Mouse (Mus musculus) hindbrain, embryonic 14.5 days (tissue): Measurements from ENCODE around the gene Atg7. TPM values are rescaled to one million over a fixed set of nuclear protein-coding genes. Genes with fewer than 3 reads are reported as not detected.

Source experiments
- ATAC-seq: fragments of 200-750 bp; cut with Nextera tagmentation; 2 replicates; pipeline ENCODE4 v1.8.0; 2017; ENCODE audit warnings: moderate number of reproducible peaks, mild to moderate bottlenecking, moderate TSS enrichment, moderate library complexity; ENCODE audit not compliant: low FRiP score
- DNase-seq: peaks from one replicate; pipeline ENCODE4 v3.0.0-alpha.2; 2015; ENCODE audit warnings: low spot score
- H3K27ac ChIP-seq: fragments of 300-500 bp; sonication (generic); 2 replicates; pipeline ENCODE4 v1.5.1; 2014; ENCODE audit warnings: mild to moderate bottlenecking, moderate library complexity
- H3K27me3 ChIP-seq: fragments of 300-500 bp; sonication (generic); 2 replicates; pipeline ENCODE4 v1.6.1; 2014; ENCODE audit warnings: mild to moderate bottlenecking, low read length, mixed read lengths; ENCODE audit not compliant: control insufficient read depth, insufficient read depth
- H3K36me3 ChIP-seq: fragments of 300-500 bp; sonication (generic); replicated peaks from 2 replicates; pipeline ENCODE4 v1.6.1; 2014; ENCODE audit not compliant: control insufficient read depth, insufficient read depth
- H3K4me1 ChIP-seq: fragments of 300-500 bp; sonication (generic); replicated peaks from 2 replicates; pipeline ENCODE4 v1.6.1; 2014; ENCODE audit warnings: antibody characterized with exemption, low read length, mixed read lengths; ENCODE audit not compliant: control insufficient read depth, insufficient read depth
- H3K4me2 ChIP-seq: fragments of 300-500 bp; sonication (generic); replicated peaks from 2 replicates; pipeline ENCODE4 v1.6.1; 2014; ENCODE audit warnings: mild to moderate bottlenecking, moderate library complexity
- H3K4me3 ChIP-seq: fragments of 300-500 bp; sonication (generic); replicated peaks from 2 replicates; pipeline ENCODE4 v1.5.1; 2014; ENCODE audit warnings: mild to moderate bottlenecking, low read length
- H3K9ac ChIP-seq: fragments of 300-500 bp; sonication (generic); 2 replicates; pipeline ENCODE4 v1.6.1; 2014
- H3K9me3 ChIP-seq: fragments of 300-500 bp; sonication (generic); 2 replicates; pipeline ENCODE4 v1.6.1; 2016; ENCODE audit warnings: low read length; ENCODE audit not compliant: control insufficient read depth
- WGBS: fragments of 180-500 bp; shearing (Covaris S2); extraction: QIAGEN DNeasy Blood & Tissue Kit; methylation state at CpG from one replicate; pipeline ENCODE4 v1.1.7; 2014; 5-methylcytosine and 5-hydroxymethylcytosine counted together
- polyA plus RNA-seq: library from polyadenylated mRNA; unstranded; fragments of >200 nt; fragmentation: Nextera tagmentation; extraction: Ambion mirVana; gene quantifications from 2 replicates; pipeline ENCODE4 v1.2.1, GENCODE M21; 2014

Gene Atg7
- polyA plus RNA-seq, 1 experiment from 2014 or later = 18.9 TPM

GRCm38 (mm10) chr6:114856501-114856900 lies 213.6 kb downstream of the Atg7 start:
- no peak for ATAC-seq

DNA sequence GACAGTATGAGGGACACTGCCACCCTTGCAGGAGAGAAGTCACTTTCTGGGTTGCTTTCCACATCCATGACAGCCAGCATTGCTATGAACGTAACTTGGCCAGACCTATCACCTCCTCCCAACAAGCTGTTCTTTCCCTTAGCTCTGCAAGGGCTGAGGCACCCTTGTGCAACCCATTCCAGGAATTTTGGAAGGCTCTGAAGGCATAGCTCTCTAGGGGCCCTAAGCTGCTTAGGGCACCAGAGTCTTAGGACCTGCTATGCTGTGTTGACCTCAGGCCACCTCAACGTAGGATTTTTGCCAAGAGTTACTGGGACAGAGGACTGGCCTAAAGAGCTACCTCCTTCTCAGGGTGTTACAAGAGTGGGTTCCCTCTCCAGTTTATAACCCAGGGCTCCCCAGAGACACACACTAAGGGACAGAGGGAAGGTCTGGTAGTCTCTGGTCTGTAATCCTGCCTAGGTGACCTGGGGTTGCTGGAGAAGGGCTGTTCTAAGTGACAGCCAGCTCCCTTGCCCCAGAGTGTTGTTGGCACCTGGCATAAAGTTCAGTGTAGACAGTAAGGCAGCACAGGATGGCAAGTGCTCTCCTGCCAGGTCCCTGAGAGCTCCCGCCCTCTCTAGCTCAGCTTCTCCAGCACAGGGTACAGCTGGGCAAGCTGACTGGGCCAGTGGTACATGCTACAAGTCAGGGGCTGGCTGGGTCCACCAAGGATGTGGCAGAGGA lies 215.3 kb downstream of the Atg7 start:
- no peak for DNase-seq
- H3K4me1 ChIP-seq = peaks cover 12% of the 10 kb centered on the region; the same call in 1 of the 2 replicates
- H3K9ac ChIP-seq = no peak overlapping the region
- 93% methylated on average over 3 of the region's 3 CpGs for WGBS
- H3K9me3 ChIP-seq = no peaks in the 10 kb centered on the region
- no peak for ATAC-seq
- peaks cover 27% of the 10 kb centered on the region for H3K36me3 ChIP-seq
- no peak overlapping the region for H3K4me2 ChIP-seq
- no peak overlapping the region for H3K4me3 ChIP-seq
- no peak overlapping the region for H3K27ac ChIP-seq
- H3K27me3 ChIP-seq = no peaks in the 10 kb centered on the region

More at GRCm38 (mm10) chr6:114856501-114856900, 213.6 kb downstream of the Atg7 start:
- Histone ChIP-seq H3K4me2 (no peak overlapping the region), H3K9me3 (no peaks in the 10 kb centered on the region), H3K9ac (no peak overlapping the region), H3K4me1 (peaks cover 24% of the 10 kb centered on the region), H3K4me3 (no peak overlapping the region), H3K27ac (no peak overlapping the region), H3K36me3 (peaks cover 12% of the 10 kb centered on the region; the same call in 1 of the 2 replicates), H3K27me3 (no peaks in the 10 kb centered on the region)
- no peak for DNase-seq
- WGBS = 81% methylated on average over 4 of the region's 4 CpGs

DNA sequence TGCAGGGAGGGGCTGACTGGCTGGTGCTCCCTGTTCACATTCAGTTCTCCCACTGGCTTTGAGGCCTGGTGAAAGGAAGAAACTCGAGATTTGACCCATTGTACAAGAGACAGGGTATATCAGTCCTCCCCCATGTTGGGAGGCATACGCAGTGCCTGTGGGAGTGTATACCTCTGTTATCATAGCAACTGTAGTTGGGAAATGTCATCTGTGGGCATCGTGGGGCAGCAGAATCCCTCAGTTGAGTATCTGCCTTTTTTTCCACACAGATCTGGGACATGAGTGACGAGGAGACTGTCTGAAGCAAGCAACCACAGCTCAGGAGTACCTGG lies 215.8 kb downstream of the Atg7 start:
- no peaks in the 10 kb centered on the region for H3K9me3 ChIP-seq
- ATAC-seq (no peak), DNase-seq (no peak)
- peaks cover 32% of the 10 kb centered on the region for H3K36me3 ChIP-seq
- peaks cover 12% of the 10 kb centered on the region; the same call in 1 of the 2 replicates for H3K4me1 ChIP-seq
- H3K27me3 ChIP-seq = no peaks in the 10 kb centered on the region
- no peak overlapping the region for H3K27ac ChIP-seq
- H3K4me3 ChIP-seq = no peak overlapping the region
- 83% methylated on average over 4 of the region's 4 CpGs for WGBS
- H3K9ac ChIP-seq = no peak overlapping the region
- H3K4me2 ChIP-seq = no peak overlapping the region

DNA sequence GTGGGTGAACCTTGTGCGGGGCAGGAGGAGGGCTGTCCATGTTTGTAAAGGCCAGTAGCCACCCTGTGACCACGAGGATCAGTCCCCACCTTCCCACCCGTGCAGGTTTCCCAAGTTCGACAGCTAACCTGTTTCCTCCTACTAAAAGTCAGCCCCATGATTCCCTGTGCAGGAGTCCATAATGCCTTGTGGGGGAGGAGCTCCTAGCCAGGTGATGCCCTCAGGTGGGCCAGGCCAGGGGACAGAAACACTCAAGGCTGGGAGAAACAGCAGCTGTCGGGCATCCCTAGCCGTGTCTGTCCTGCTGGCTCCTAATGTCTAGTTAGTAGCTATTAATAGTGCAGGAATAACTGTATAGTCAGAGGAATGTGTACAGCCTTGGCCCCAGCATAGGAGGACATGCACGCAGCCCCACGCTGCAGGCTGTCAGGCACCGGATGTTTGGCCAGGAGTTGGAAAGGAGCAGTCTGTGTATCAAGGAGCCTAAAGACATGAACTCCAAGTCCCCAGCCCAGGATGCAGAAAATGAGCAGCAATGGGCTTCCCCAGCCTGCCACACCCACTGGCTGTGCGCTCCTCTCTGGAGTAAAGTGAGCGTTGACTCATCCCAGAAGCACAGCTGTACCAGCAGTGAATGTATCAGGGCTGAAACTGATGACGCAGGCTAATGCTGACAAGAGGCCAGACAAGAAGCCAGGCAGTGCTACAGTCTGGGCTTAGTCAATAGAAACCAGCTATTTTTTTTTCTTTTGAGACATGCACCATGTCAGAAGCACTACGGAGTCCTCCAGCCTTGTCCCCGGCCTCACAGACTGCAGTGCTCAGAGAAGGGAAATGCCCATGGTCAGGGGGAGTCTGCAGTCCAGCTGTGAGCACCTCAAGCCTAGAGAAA lies 218.0 kb downstream of the Atg7 start:
- WGBS = 83% methylated on average over 14 of the region's 14 CpGs
- 0 out of 2 replicates have a peak overlapping the region, but pooled peaks have one; percentile 11 for H3K9ac ChIP-seq
- peaks cover 6% of the 10 kb centered on the region; the same call in 1 of the 2 replicates for H3K4me1 ChIP-seq
- no peak for ATAC-seq
- no peaks in the 10 kb centered on the region for H3K9me3 ChIP-seq
- H3K27ac ChIP-seq = peak overlapping the region; percentile 15; the same call in 1 of the 2 replicates
- H3K4me2 ChIP-seq = no peak overlapping the region
- no peak for DNase-seq
- no peak overlapping the region for H3K4me3 ChIP-seq
- H3K27me3 ChIP-seq = no peaks in the 10 kb centered on the region
- H3K36me3 ChIP-seq = peaks cover 33% of the 10 kb centered on the region

DNA sequence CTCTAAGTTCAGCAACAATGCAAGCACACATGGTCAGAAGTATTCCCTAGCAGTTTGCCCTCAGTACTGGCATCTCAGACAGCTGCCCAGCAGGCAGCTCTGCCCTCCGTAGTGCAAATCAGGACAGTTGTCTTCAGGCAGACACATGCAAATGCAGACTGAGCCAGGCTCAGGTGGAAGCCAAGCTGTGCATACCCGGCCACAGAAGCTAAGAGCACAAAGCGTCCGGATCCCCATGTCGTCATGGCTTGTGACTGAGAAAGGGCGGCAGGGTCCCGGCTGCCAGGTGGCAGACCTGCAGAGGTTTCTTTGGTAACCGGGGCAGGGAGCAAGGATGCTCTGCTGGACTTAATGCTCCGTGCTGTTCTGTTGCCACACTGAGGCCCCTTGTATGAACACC lies 218.7 kb downstream of the Atg7 start:
- 0 out of 2 replicates have a peak overlapping the region, but pooled peaks have one; percentile 11 for H3K9ac ChIP-seq

DNA sequence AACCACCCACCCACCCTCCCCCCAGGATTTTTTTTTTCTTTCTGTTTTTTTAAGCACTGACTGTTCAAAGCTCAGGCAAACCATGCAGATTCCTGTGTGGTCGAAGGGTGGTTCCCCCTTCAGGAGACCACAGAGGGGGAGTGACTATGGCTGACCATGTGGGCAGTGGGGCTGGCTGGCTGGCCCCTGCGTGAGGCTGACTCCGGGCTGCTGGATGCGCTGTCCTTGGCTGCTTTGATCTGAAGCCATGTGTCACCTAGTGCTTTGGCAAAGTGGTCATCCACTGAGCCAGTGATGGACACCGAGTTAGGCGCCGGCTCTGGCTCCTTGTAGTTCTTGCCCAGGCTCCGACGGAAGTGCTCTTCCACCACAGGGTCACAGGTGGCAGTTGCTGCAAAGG lies 219.1 kb downstream of the Atg7 start:
- H3K9me3 ChIP-seq = no peaks in the 10 kb centered on the region
- H3K36me3 ChIP-seq = peaks cover 33% of the 10 kb centered on the region
- H3K4me2 ChIP-seq = no peak overlapping the region
- H3K27me3 ChIP-seq = no peaks in the 10 kb centered on the region
- WGBS = 83% methylated on average over 9 of the region's 9 CpGs
- H3K4me3 ChIP-seq = no peak overlapping the region
- no peak for DNase-seq
- H3K27ac ChIP-seq = no peak overlapping the region
- ATAC-seq = no peak
- no peak overlapping the region for H3K9ac ChIP-seq
- H3K4me1 ChIP-seq = peaks cover 6% of the 10 kb centered on the region; the same call in 1 of the 2 replicates

More for the DNA sequence above, 218.7 kb downstream of the Atg7 start:
- no peaks in the 10 kb centered on the region for H3K27me3 ChIP-seq
- H3K4me1 ChIP-seq = peaks cover 6% of the 10 kb centered on the region; the same call in 1 of the 2 replicates
- no peak overlapping the region for H3K4me3 ChIP-seq
- DNase-seq = no peak
- no peak for ATAC-seq
- H3K4me2 ChIP-seq = no peak overlapping the region
- peaks cover 33% of the 10 kb centered on the region for H3K36me3 ChIP-seq
- 0 out of 2 replicates have a peak overlapping the region, but pooled peaks have one; percentile 15 for H3K27ac ChIP-seq
- no peaks in the 10 kb centered on the region for H3K9me3 ChIP-seq
- WGBS = 44% methylated on average over 9 of the region's 9 CpGs

DNA sequence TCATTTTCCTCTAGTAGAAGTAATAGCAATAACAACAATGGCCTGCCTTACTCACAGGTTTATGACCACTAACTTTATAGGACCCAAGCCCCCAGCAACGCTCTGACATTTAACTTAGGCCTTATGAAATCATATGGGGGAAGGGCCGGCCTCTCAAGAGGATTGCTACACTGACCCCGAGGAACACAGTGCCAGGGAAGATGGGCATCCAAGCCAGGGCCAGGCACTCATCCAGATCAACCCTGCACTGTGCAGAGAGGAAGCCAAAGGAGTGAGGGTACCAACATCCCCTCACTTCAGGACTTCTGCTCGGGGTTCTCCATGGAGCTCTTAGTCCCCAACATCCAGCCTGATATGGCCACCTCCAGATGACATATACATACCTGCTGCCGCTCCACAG lies 220.6 kb downstream of the Atg7 start:
- H3K27ac ChIP-seq = no peak overlapping the region
- H3K4me1 ChIP-seq = peaks cover 6% of the 10 kb centered on the region; the same call in 1 of the 2 replicates
- H3K27me3 ChIP-seq = no peaks in the 10 kb centered on the region
- H3K4me2 ChIP-seq = no peak overlapping the region
- DNase-seq = no peak
- ATAC-seq = no peak
- H3K4me3 ChIP-seq = no peak overlapping the region
- H3K9ac ChIP-seq = no peak overlapping the region
- peaks cover 33% of the 10 kb centered on the region for H3K36me3 ChIP-seq
- no peaks in the 10 kb centered on the region for H3K9me3 ChIP-seq
- 93% methylated on average over 5 of the region's 5 CpGs for WGBS

DNA sequence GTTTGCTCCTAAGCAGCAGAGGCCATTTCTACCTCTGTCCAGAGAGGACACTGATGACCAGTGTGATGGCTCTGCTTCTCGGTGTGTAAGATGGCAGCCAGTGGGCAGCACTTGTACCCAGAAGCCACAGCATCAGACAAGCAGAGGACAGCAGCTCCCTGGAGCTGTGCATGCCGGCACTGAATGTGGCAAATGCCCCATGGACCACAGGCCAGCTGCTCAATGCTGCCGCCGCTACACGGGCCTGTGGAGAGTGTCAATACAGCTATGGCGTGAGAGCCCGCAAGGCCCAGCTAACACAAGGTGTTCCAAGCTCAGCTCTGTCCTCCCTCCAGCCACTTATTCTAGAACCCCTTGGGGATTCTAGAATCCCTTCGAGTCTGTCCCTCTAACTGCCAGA lies 221.5 kb downstream of the Atg7 start:
- Histone ChIP-seq H3K27me3 (no peaks in the 10 kb centered on the region), H3K4me2 (no peak overlapping the region), H3K27ac (no peak overlapping the region), H3K9ac (no peak overlapping the region), H3K36me3 (peaks cover 30% of the 10 kb centered on the region), H3K4me1 (peaks cover 14% of the 10 kb centered on the region), H3K9me3 (no peaks in the 10 kb centered on the region), H3K4me3 (no peak overlapping the region)
- no peak for DNase-seq
- no peak for ATAC-seq
- 72% methylated on average over 8 of the region's 8 CpGs for WGBS

DNA sequence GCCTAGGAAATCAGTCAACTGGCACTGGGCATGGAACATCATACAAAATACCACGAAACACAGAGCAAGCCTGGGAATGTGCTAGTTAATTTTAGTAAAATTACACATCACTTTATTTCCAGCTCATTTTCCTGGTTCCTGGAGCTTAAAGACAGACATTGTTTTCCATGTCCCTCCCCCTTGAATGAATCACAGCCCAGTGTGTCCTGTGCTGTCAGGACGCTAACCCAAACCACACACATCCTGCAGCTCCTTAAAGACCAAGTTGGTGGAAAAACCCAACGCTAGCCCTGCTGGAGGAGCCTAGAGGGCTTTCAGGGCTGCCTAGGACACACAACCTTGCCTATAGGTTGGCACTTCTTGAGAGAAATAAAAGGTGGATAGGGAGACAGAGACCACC lies 223.2 kb downstream of the Atg7 start:
- Histone ChIP-seq H3K4me1 (peaks cover 24% of the 10 kb centered on the region), H3K4me2 (no peak overlapping the region), H3K27me3 (no peaks in the 10 kb centered on the region), H3K4me3 (no peak overlapping the region), H3K36me3 (peaks cover 24% of the 10 kb centered on the region), H3K9ac (no peak overlapping the region), H3K9me3 (no peaks in the 10 kb centered on the region), H3K27ac (no peak overlapping the region)
- WGBS = 77% methylated on average over 3 of the region's 3 CpGs
- DNase-seq (no peak), ATAC-seq (no peak)
